Mouse (Mus musculus) cerebellum, adult 2 months (tissue): ENCODE measurements around the gene Vangl1.

Source experiments
- CTCF ChIP-seq: fragments of 200-500 bp; IDR thresholded peaks from 2 replicates; pipeline ENCODE4 v1.5.1; 2011; ENCODE audit warnings: low read depth, mild to moderate bottlenecking, control low read depth, low read length, moderate library complexity, borderline replicate concordance; ENCODE audit not compliant: insufficient read depth
- POLR2A ChIP-seq: fragments of 200-500 bp; IDR thresholded peaks from 2 replicates; pipeline ENCODE4 v1.6.1; 2011; ENCODE audit warnings: low read length, control low read depth, borderline replicate concordance; ENCODE audit not compliant: insufficient read depth

DNA sequence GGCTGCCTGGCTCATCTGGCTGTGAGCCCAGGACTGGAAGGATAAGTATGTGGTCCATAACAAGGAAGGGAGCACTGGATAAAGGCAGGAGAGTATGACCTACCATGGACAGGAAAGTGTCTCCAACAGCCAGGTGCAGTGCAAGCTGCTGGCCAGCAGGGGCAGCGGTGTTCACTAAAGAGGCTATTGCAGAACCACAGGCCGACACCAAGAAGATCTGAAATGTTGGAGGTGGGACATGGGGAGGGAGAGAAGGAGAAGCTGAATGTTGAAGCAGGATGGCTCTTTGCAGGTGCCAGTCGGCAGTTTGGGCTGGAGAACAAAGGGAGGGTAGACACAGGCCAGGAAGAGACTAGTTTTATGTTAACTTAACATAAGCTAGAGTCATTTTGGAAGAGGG lies 6.3 kb upstream of the Vangl1 start:
- TF ChIP-seq CTCF, result peak; percentile 44; the same call in 1 of the 2 replicates
- no peak for TF ChIP-seq POLR2A
